Mouse (Mus musculus): Measurements from ENCODE around the gene Ttll4.

Ttll4 gene

GRCm38 (mm10) chr1:74752833-74753232, 91.3 kb downstream of the Ttll4 start:
- DNase-seq (ENCODE audit: extremely low spot score), result no peak
